Comparison of ENCODE assay signal across 33 mouse cellular contexts in genomic region chr11:30148888-30149287, GRCm38 (mm10).
DNase-seq lines count a peak whose midpoint lies in the region; ATAC-seq and TF ChIP-seq lines count a peak whose summit lies in the region.
"Had no signal": no experiment of that assay in that cellular context is flagged by ENCODE, and none has a peak within 500 bp of the region (broad histone marks: within the 10 kb centered on the region; RNA-seq: fewer than 3 reads in every experiment).

No protein-coding gene starts in this region.

- no peak overlapping the region for H3K9ac ChIP-seq in intestine, embryonic 16.5 days (ENCODE audit: low read depth, low read length)
- H3K9ac ChIP-seq in intestine, postnatal 0 days (ENCODE audit: low read depth, low read length) = no peak overlapping the region
- no peak overlapping the region for H3K9ac ChIP-seq in MEL (ENCODE audit: control insufficient read depth, low read depth, low read length, poor library complexity, severe bottlenecking)
- H3K9ac ChIP-seq: embryonic facial prominence, embryonic 12.5 days; hindbrain, embryonic 13.5 days; liver, embryonic 15.5 days; lung, embryonic 14.5 days; midbrain, embryonic 15.5 days; neural tube, embryonic 15.5 days had no signal

- H3K36me3 ChIP-seq in intestine, embryonic 16.5 days (ENCODE audit: control insufficient read depth, insufficient read depth, low read length) = peaks cover 15% of the 10 kb centered on the region
- peaks cover 74% of the 10 kb centered on the region for H3K36me3 ChIP-seq in intestine, postnatal 0 days (ENCODE audit: control insufficient read depth, insufficient read depth)
- H3K36me3 ChIP-seq in MEL (ENCODE audit: control insufficient read depth in 1 of 2, insufficient read depth in 2 of 2, low read length in 2 of 2) = peaks cover 0 to 17% of the 10 kb centered on the region in 2 experiments; a peak in 3 of 4 replicates

- peak; percentile 78 for DNase-seq in heart, adult 11 months
- no peak for DNase-seq in heart, adult 9 months (ENCODE audit: low spot score in 2 of 2)
- no peak for DNase-seq in MEL (ENCODE audit: low read depth, low spot score)
- DNase-seq in urinary bladder, adult 18-20 months (ENCODE audit: low spot score in 2 of 2) = no peak
- DNase-seq: adrenal gland, adult 2 months; adrenal gland, postnatal 36 days; cerebellum, adult 8-10 months; cerebellum, postnatal 36 days; embryo, embryonic 11 days; heart, postnatal 14 days; kidney, adult 18-20 months; kidney, postnatal 36 days; layer of hippocampus, postnatal 36 days; liver; lung, embryonic 14.5 days; lung, postnatal 14 days; retina, postnatal 1 day; right cerebral cortex, postnatal 25 days; spleen, adult 18-20 months; thymus, adult 2 months; thymus, postnatal 36 days had no signal

- WGBS in intestine, embryonic 16.5 days = 88% methylated on average over 5 of the region's 5 CpGs
- 76% methylated on average over 5 of the region's 5 CpGs for WGBS in intestine, postnatal 0 days

- no peak for TF ChIP-seq POLR2A in MEL (IDR thresholded peaks at IDR 0.05; ENCODE audit: control insufficient read depth in 1 of 2, insufficient read depth in 1 of 2, low read depth in 1 of 2, low read length in 2 of 2, poor library complexity in 1 of 2)

- no peak overlapping the region for H3K4me3 ChIP-seq in intestine, embryonic 16.5 days (ENCODE audit: low read length)
- no peak overlapping the region for H3K4me3 ChIP-seq in intestine, postnatal 0 days (ENCODE audit: low read depth, low read length)
- H3K4me3 ChIP-seq in MEL (ENCODE audit: control insufficient read depth in 1 of 2, insufficient read depth in 1 of 2, low read depth in 2 of 2, low read length in 2 of 2) = no peak overlapping the region
- no peak overlapping the region for H3K4me3 ChIP-seq in brown adipose tissue, adult 24 weeks (ENCODE audit: insufficient read depth, low read depth, low read length)
- H3K4me3 ChIP-seq: embryonic facial prominence, embryonic 12.5 days; hindbrain, embryonic 13.5 days; liver, embryonic 15.5 days; midbrain, embryonic 10.5 days; midbrain, embryonic 15.5 days; neural tube, embryonic 15.5 days had no signal

- no peak for TF ChIP-seq EP300 in MEL (IDR thresholded peaks at IDR 0.05; ENCODE audit: low read depth in 1 of 2, low read length in 2 of 2)

- H3K4me1 ChIP-seq in intestine, embryonic 16.5 days (ENCODE audit: control insufficient read depth, insufficient read depth, low read length) = no peaks in the 10 kb centered on the region
- no peaks in the 10 kb centered on the region for H3K4me1 ChIP-seq in intestine, postnatal 0 days (replicated peaks; ENCODE audit: control insufficient read depth, insufficient read depth, low read length)
- H3K4me1 ChIP-seq in MEL (ENCODE audit: control insufficient read depth in 1 of 2, insufficient read depth in 2 of 2, low read length in 2 of 2) = peaks cover 9% of the 10 kb centered on the region in 2 experiments
- H3K4me1 ChIP-seq in brown adipose tissue, adult 24 weeks (ENCODE audit: control insufficient read depth, insufficient read depth, insufficient read length, low read length) = peaks cover 11% of the 10 kb centered on the region
- H3K4me1 ChIP-seq: embryonic facial prominence, embryonic 12.5 days; hindbrain, embryonic 13.5 days; liver, embryonic 15.5 days; midbrain, embryonic 10.5 days; midbrain, embryonic 15.5 days; neural tube, embryonic 15.5 days had no signal

- TF ChIP-seq CTCF in intestine, postnatal 0 days (IDR thresholded peaks at IDR 0.05; ENCODE audit: low read depth) = no peak
- TF ChIP-seq CTCF in MEL (IDR thresholded peaks at IDR 0.05 in 2 of 3, conservative IDR thresholded peaks at IDR 0.05 in 1 of 3; ENCODE audit: control insufficient read depth in 1 of 3, insufficient read depth in 1 of 3, low read depth in 2 of 3, low read length in 3 of 3, poor library complexity in 1 of 3, severe bottlenecking in 1 of 3) = no peak

- H3K9me3 ChIP-seq in intestine, embryonic 16.5 days (ENCODE audit: control insufficient read depth, low read length) = no peaks in the 10 kb centered on the region
- no peaks in the 10 kb centered on the region for H3K9me3 ChIP-seq in intestine, postnatal 0 days (ENCODE audit: control insufficient read depth)
- no peaks in the 10 kb centered on the region for H3K9me3 ChIP-seq in MEL (replicated peaks; ENCODE audit: insufficient read depth, low read length)
- H3K9me3 ChIP-seq: embryonic facial prominence, embryonic 12.5 days; G1E; hindbrain, embryonic 13.5 days; liver, embryonic 15.5 days; midbrain, embryonic 10.5 days; midbrain, embryonic 15.5 days; neural tube, embryonic 15.5 days had no signal

- no peaks in the 10 kb centered on the region for H3K79me2 ChIP-seq in MEL (ENCODE audit: control insufficient read depth, insufficient read depth, low read length, poor library complexity)

- H3K4me2 ChIP-seq in intestine, embryonic 16.5 days (ENCODE audit: low read depth, low read length) = no peak overlapping the region
- no peak overlapping the region for H3K4me2 ChIP-seq in intestine, postnatal 0 days (replicated peaks; ENCODE audit: low read depth)
- H3K4me2 ChIP-seq: embryonic facial prominence, embryonic 12.5 days; hindbrain, embryonic 13.5 days; liver, embryonic 15.5 days; lung, embryonic 14.5 days; midbrain, embryonic 15.5 days; neural tube, embryonic 15.5 days had no signal

- H3K27ac ChIP-seq in intestine, embryonic 16.5 days (ENCODE audit: low read length) = no peak overlapping the region
- H3K27ac ChIP-seq in intestine, postnatal 0 days (ENCODE audit: low read depth, low read length) = no peak overlapping the region
- peak overlapping the region; percentile 28; the same call in 1 of the 2 replicates for H3K27ac ChIP-seq in MEL (ENCODE audit: control insufficient read depth, low read depth, low read length)
- peak overlapping the region; percentile 63; the same call in 1 of the 2 replicates for H3K27ac ChIP-seq in brown adipose tissue, adult 24 weeks (replicated peaks; ENCODE audit: low read depth, low read length)
- H3K27ac ChIP-seq: embryonic facial prominence, embryonic 12.5 days; hindbrain, embryonic 13.5 days; liver, embryonic 15.5 days; midbrain, embryonic 10.5 days; midbrain, embryonic 15.5 days; neural tube, embryonic 15.5 days had no signal

- 0 out of 2 replicates have a peak, but pooled peaks have one; percentile 16 for ATAC-seq in intestine, embryonic 16.5 days
- ATAC-seq in intestine, postnatal 0 days = no peak
- ATAC-seq: activated CD4-positive, CD25-positive, alpha-beta regulatory T cell, adult 4 months; forebrain, embryonic 14.5 days; midbrain, embryonic 15.5 days had no signal

- no peak for TF ChIP-seq RAD21 in MEL (IDR thresholded peaks at IDR 0.05; ENCODE audit: low read depth, low read length)

- H3K27me3 ChIP-seq in intestine, embryonic 16.5 days (replicated peaks; ENCODE audit: control insufficient read depth, insufficient read depth, low read length) = no peaks in the 10 kb centered on the region
- H3K27me3 ChIP-seq in intestine, postnatal 0 days (replicated peaks; ENCODE audit: control insufficient read depth, insufficient read depth, low read length) = no peaks in the 10 kb centered on the region
- no peaks in the 10 kb centered on the region for H3K27me3 ChIP-seq in MEL (ENCODE audit: control insufficient read depth in 1 of 2, insufficient read depth in 2 of 2, low read length in 2 of 2)
- H3K27me3 ChIP-seq: embryonic facial prominence, embryonic 12.5 days; hindbrain, embryonic 13.5 days; liver, embryonic 15.5 days; midbrain, embryonic 15.5 days; neural tube, embryonic 15.5 days had no signal

TF ChIP-seq in MEL, 35 proteins besides CTCF, POLR2A, EP300 and RAD21:
- TF ChIP-seq JUND (IDR thresholded peaks at IDR 0.05; ENCODE audit: low read depth, low read length) = no peak
- no peak for TF ChIP-seq ZKSCAN1 (IDR thresholded peaks at IDR 0.05; ENCODE audit: low read depth, low read length)
- no peak for TF ChIP-seq MAFK (IDR thresholded peaks at IDR 0.05; ENCODE audit: borderline replicate concordance, low read depth, low read length)
- no peak for TF ChIP-seq USF2 (IDR thresholded peaks at IDR 0.05; ENCODE audit: borderline replicate concordance in 1 of 2, insufficient read depth in 1 of 2, low read depth in 1 of 2, low read length in 2 of 2)
- no peak for TF ChIP-seq ZC3H11A (IDR thresholded peaks at IDR 0.05; ENCODE audit: low read depth, low read length)
- TF ChIP-seq MEF2A (IDR thresholded peaks at IDR 0.05; ENCODE audit: extremely low read depth, insufficient replicate concordance, low read depth, low read length, poor library complexity, severe bottlenecking) = no peak
- no peak for TF ChIP-seq NRF1 (IDR thresholded peaks at IDR 0.05; ENCODE audit: insufficient read depth, low read depth, low read length, poor library complexity, severe bottlenecking)
- no peak for TF ChIP-seq ZNF384 (IDR thresholded peaks at IDR 0.05; ENCODE audit: low read depth, low read length)
- no peak for TF ChIP-seq UBTF (IDR thresholded peaks at IDR 0.05; ENCODE audit: borderline replicate concordance, insufficient read depth, low read depth, low read length)
- no peak for TF ChIP-seq SIN3A (IDR thresholded peaks at IDR 0.05; ENCODE audit: low read length)
- no peak for TF ChIP-seq MAX (IDR thresholded peaks at IDR 0.05; ENCODE audit: low read length)
- no peak for TF ChIP-seq BHLHE40 (IDR thresholded peaks at IDR 0.05; ENCODE audit: borderline replicate concordance, low read depth, low read length)
- no peak for TF ChIP-seq POLR2AphosphoS2 (IDR thresholded peaks at IDR 0.05; ENCODE audit: low read length)
- no peak for TF ChIP-seq MYC (IDR thresholded peaks at IDR 0.05; ENCODE audit: low read depth, low read length)
- no peak for TF ChIP-seq HCFC1 (IDR thresholded peaks at IDR 0.05; ENCODE audit: low read depth, low read length)
- no peak for TF ChIP-seq USF1 (IDR thresholded peaks at IDR 0.05; ENCODE audit: low read depth, low read length)
- no peak for TF ChIP-seq GATA1 (IDR thresholded peaks at IDR 0.05; ENCODE audit: low read depth, low read length)
- TF ChIP-seq RCOR1 (IDR thresholded peaks at IDR 0.05; ENCODE audit: low read depth, low read length) = no peak

Comparison
In these comparisons a context has a peak if more than half of its experiments do, and no peak if none do; other contexts are left out.
1. H3K27ac ChIP-seq: peak in MEL (single experiment) and brown adipose tissue, adult 24 weeks (single experiment); none in intestine, embryonic 16.5 days (single experiment) and intestine, postnatal 0 days (single experiment).